Mouse (Mus musculus) C3H10T1/2 (cell line): ENCODE results near the gene Nusap1. TPM values are rescaled to one million over a fixed set of nuclear protein-coding genes. Genes with fewer than 3 reads are reported as not detected.

Experiments
- polyA plus RNA-seq, 2 experiments: library from polyadenylated mRNA; unstranded; fragments of >200 nt; fragmentation: generic; extraction: Trizol; gene quantifications; one replicate each; pipeline ENCODE4 v1.2.1; 2012; ENCODE audit warnings: missing spikeins in 2 of 2

The Nusap1 gene
- polyA plus RNA-seq, result 1 to 10 TPM in 1 of 2 experiments, under 1 TPM in 1; 0.81 to 9.5 TPM

GRCm38 (mm10) chr2:119618199-119618982, at the start of gene Nusap1, which contains the start of gene Oip5:
TSS of gene Nusap1 (plus strand) at chr2:119618298.
TSS of gene Oip5 (minus strand) at chr2:119618469.

GRCm38 (mm10) chr2:119662220-119663182, 44.4 kb downstream of the Nusap1 start, which contains the start of gene Ndufaf1:
TSS of gene Ndufaf1 (minus strand) at chr2:119662827.

GRCm38 (mm10) chr2:119674525-119675214, 56.6 kb downstream of the Nusap1 start, which contains the start of gene Rtf1:
TSS of gene Rtf1 (plus strand) at chr2:119675068.

Other genes with a start within 250 kb of the Nusap1 start
- gene Ino80, start 140.6 kb upstream of the Nusap1 start, polyA plus RNA-seq, result 1 to 10 TPM in 1 of 2 experiments, under 1 TPM in 1; 0.41 to 4.5 TPM
- under 1 TPM; 0.01 to 0.04 TPM for gene Exd1, start 70.7 kb upstream of the Nusap1 start, polyA plus RNA-seq
- gene Chp1, start 70.6 kb upstream of the Nusap1 start, polyA plus RNA-seq, result 10 to 100 TPM; 17.8 to 47.3 TPM
- gene Oip5, start 171 bp downstream of the Nusap1 start, polyA plus RNA-seq, result 1 to 10 TPM; 1.1 to 5.9 TPM
- gene Ndufaf1, start 44.5 kb downstream of the Nusap1 start, polyA plus RNA-seq, result 10 to 100 TPM in 1 of 2 experiments, 1 to 10 TPM in 1; 5.7 to 15.6 TPM
- 10 to 100 TPM in 1 of 2 experiments, 1 to 10 TPM in 1; 3.2 to 16.4 TPM for gene Rtf1, start 56.8 kb downstream of the Nusap1 start, polyA plus RNA-seq
- under 1 TPM; 0.20 to 0.44 TPM for gene Itpka, start 124.0 kb downstream of the Nusap1 start, polyA plus RNA-seq
- gene Ltk, start 142.1 kb downstream of the Nusap1 start, polyA plus RNA-seq, result under 1 TPM in 1 of 2 experiments, not detected in 1; 0.02 TPM
- 10 to 100 TPM in 1 of 2 experiments, 1 to 10 TPM in 1; 6.8 to 12.2 TPM for gene Rpap1, start 169.2 kb downstream of the Nusap1 start, polyA plus RNA-seq
- 1 to 10 TPM; 5.6 to 7.1 TPM for gene Tyro3, start 179.4 kb downstream of the Nusap1 start, polyA plus RNA-seq